Mouse (Mus musculus) embryo, embryonic 10.5 days (tissue): Measurements from ENCODE around the gene Bcl11a.

Experiments
- DNase-seq: peaks from one replicate; pipeline ENCODE4 v3.0.0-alpha.2; 2015; ENCODE audit warnings: low spot score

The Bcl11a gene

GRCm38 (mm10) chr11:24214509-24215134 is 136.8 kb downstream of the Bcl11a start:
- DNase-seq: peak; percentile 49

DNA sequence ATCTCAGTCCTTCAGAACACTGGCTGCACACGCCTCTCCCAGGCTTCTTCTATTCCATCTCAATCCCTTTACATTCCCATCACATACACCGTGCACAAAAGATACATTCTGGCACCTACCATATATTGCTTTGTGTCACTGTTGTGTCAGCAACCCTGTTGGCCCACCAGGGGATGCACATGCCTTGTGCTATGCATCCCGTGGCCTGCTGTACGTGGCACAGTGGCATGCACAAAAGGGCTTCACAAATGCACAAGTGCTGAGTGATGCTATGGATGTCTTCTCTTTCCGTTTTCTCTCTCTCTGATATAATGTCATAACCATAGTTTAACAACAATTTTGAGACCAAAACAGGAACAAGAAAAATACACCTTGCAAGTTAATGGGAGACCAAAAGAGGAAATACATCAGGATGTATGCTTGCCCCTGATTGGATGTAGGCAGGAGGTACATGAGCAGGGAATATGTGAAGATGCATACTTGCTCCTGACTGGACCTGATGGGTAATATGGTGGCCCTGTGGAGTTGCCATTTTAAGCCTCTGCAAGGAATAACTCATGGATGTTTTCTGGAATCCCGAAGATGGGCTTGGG is 140.0 kb downstream of the Bcl11a start:
- DNase-seq: no peak

DNA sequence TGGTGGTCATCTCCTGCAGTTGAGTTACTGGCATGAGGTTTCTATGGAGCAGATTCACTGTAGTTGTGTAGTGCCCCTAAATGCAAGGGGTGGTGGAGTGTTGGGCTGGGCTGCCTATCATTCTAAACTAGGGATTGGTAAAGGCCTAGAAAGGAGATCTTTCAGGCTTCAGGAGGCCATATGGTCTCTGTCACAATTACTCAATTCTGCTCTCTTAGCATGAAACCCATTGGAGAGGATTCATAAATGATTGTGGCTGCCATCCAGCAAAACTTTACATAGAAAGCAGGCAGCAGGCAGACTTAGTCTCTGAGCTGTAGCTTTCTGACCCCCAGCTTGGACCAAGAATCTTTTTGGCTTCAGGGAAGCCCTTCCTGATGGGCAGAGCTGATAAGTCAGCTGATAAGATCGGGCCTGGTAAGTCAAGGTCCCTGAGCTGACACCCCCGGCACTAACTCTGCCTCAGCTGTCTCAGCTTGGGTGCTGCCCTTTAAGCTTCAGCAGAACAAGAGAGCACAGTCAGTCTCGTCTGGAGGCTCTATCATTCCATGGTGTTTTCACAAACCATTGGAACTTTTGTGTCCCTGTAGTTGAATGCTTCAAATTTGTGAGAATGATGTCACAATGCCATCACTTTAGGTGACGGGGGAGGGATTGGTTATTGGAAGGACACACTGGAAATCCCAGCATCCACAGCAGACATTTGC is 143.9 kb downstream of the Bcl11a start:
- no peak for DNase-seq
